Mouse (Mus musculus) C2C12 (cell line): Measurements from ENCODE around the gene Tefm. TPM values are rescaled to one million over a fixed set of nuclear protein-coding genes. Genes with fewer than 3 reads are reported as not detected.
"Not testable (repeated sequence)": the region's sequence is repeated elsewhere in the genome, so short reads cannot be mapped to it uniquely, and the experiment has no call there.

ENCODE experiments used
- H3K27me3 ChIP-seq: one replicate; pipeline ENCODE4 v1.6.1; 2011; ENCODE audit not compliant: control insufficient read depth, insufficient read depth, insufficient read length
- H3K36me3 ChIP-seq: one replicate; pipeline ENCODE4 v1.6.1; 2011; ENCODE audit not compliant: control insufficient read depth, insufficient read depth
- H3K4me3 ChIP-seq: one replicate; pipeline ENCODE4 v1.5.1; 2011; ENCODE audit warnings: mild to moderate bottlenecking, control low read depth; ENCODE audit not compliant: poor library complexity, insufficient read depth, severe bottlenecking
- H3K79me2 ChIP-seq: one replicate; pipeline ENCODE4 v1.6.1; 2011; ENCODE audit not compliant: control insufficient read depth, insufficient read depth
- H3K79me3 ChIP-seq: one replicate; pipeline ENCODE4 v1.6.1; 2011; ENCODE audit warnings: low read depth, control low read depth
- H3ac ChIP-seq: one replicate; pipeline ENCODE3; 2011; ENCODE audit warnings: low read depth; ENCODE audit not compliant: control insufficient read depth, insufficient read length
- CEBPB ChIP-seq: IDR thresholded peaks from one replicate; pipeline ENCODE4 v1.6.1; 2011; ENCODE audit warnings: low read depth, mild to moderate bottlenecking, control low read depth, moderate library complexity
- CTCF ChIP-seq: IDR thresholded peaks from one replicate; pipeline ENCODE4 v1.5.1; 2011; ENCODE audit not compliant: control insufficient read depth, insufficient read depth, insufficient read length
- FOSL1 ChIP-seq: IDR thresholded peaks from one replicate; pipeline ENCODE4 v1.8.0; 2011; ENCODE audit warnings: mild to moderate bottlenecking, low read length; ENCODE audit not compliant: poor library complexity, insufficient read depth, severe bottlenecking
- MAX ChIP-seq: IDR thresholded peaks from one replicate; pipeline ENCODE4 v1.6.1; 2011; ENCODE audit warnings: mild to moderate bottlenecking, control low read depth
- MYOD1 ChIP-seq: IDR thresholded peaks from one replicate; pipeline ENCODE4 v1.6.1; 2011; ENCODE audit warnings: low read depth; ENCODE audit not compliant: control insufficient read depth, insufficient read length
- MYOG ChIP-seq: IDR thresholded peaks from one replicate; pipeline ENCODE4 v1.6.1; 2011; ENCODE audit not compliant: control insufficient read depth, insufficient read length; ENCODE audit errors: extremely low read depth
- USF1 ChIP-seq: IDR thresholded peaks from one replicate; pipeline ENCODE4 v1.6.1; 2011; ENCODE audit warnings: low read depth, mild to moderate bottlenecking, control low read depth, moderate library complexity
- polyA plus RNA-seq: library from polyadenylated mRNA; unstranded; fragments of >200 nt; fragmentation: generic; extraction: Trizol; gene quantifications from one replicate; pipeline ENCODE4 v1.2.1, GENCODE M21; 2012; ENCODE audit warnings: missing spikeins

Tefm gene
- polyA plus RNA-seq, 1 experiment = 11.5 TPM

DNA sequence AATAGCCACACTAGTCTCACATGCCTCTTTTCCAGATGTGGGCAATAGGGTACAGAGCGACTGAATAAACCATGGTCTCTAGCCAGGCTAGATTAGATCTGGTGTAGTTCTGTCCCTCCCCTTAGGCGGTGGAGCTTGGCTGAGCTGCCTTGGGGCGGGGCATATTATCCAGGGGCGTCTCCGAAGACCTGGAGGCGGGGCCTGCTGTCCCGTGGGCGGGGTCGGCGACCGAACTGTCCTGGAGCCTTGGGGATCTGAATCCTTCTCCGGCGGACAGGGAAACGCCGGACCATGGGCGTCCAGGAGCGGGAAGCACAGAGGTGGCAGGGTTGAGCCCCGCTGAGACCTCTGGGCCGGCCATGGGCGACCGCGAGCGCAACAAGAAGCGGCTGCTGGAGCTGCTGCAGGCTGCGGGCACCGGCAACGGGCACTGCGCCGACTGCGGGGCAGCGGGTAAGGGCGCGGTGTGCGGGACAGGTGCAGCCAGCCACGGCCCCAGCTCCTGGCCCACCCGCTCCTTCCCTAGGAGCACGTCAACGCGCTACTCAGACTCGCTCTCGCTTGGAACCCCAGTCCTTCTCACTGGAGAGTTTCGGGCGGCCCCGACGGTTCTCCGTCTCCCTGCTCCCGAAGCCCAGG is 12.0 kb upstream of the Tefm start, which contains the start of gene Adap2:
Gene Adap2, plus strand, starts transcription at position 249 of the 639 bp plus-strand sequence.
- Histone ChIP-seq H3K27me3 (no peaks in the 10 kb centered on the region), H3ac (no peak within 1 kb of the TSS), H3K36me3 (no peaks in the 10 kb centered on the region), H3K4me3 (no peak within 1 kb of the TSS), H3K79me2 (no peaks in the 10 kb centered on the region), H3K79me3 (no peaks in the 10 kb centered on the region)
- TF ChIP-seq MAX = no peak
- no peak for TF ChIP-seq MYOG
- no peak for TF ChIP-seq USF1
- TF ChIP-seq CEBPB = no peak
- TF ChIP-seq MYOD1 = no peak
- TF ChIP-seq CTCF = no peak
- TF ChIP-seq FOSL1 = no peak

DNA sequence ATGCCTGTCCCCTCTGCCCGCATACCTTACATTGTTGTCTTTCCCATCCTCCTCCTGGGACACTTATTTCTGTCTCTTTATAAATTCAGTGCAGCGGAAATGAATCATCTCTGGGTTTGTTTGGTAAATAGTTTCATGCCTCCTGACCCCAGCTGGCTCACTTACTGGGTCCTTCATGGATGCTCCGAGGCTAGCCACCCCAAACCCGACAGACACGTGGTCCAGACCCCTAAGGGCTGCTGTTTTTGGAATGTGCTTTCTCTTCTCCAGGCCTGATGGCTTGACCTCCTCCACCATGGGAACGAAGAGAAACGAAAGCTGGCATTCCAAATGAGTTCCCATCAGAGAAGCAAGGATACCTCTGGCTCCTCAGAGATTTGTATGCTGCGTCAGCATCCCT is 10.4 kb upstream of the Tefm start:
- H3K27me3 ChIP-seq = no peaks in the 10 kb centered on the region
- peak; percentile 25 for TF ChIP-seq USF1
- no peak for TF ChIP-seq MAX
- H3K79me2 ChIP-seq = no peaks in the 10 kb centered on the region
- H3K4me3 ChIP-seq = no peak overlapping the region
- H3ac ChIP-seq = no peak overlapping the region
- no peaks in the 10 kb centered on the region for H3K79me3 ChIP-seq
- H3K36me3 ChIP-seq = no peaks in the 10 kb centered on the region

DNA sequence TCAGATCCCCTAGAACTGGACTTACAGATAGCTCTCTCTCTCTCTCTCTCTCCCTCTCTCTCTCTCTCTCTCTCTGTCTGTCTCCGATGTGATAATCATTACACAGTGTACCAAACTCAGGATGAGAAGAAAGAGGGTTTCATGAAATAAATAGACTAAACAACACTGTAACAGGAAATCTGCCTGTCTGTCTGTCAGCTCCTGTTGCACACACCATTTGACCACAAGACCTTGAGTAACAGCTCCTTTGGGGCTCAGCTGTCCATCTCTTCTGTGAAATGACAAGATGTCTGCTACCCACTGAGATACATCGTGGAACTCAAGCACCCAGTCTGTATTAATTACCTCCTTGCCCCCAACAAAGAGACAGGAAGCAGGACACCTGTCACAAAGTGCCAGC is 9.6 kb upstream of the Tefm start:
- Histone ChIP-seq H3K27me3 (no peaks in the 10 kb centered on the region), H3K36me3 (no peaks in the 10 kb centered on the region), H3K79me2 (no peaks in the 10 kb centered on the region), H3K79me3 (no peaks in the 10 kb centered on the region), H3K4me3 (no peak overlapping the region), H3ac (no peak overlapping the region)
- TF ChIP-seq MYOD1 = no peak
- TF ChIP-seq MYOG = no peak
- TF ChIP-seq CTCF = no peak
- no peak for TF ChIP-seq USF1
- no peak for TF ChIP-seq MAX
- TF ChIP-seq FOSL1 = no peak
- TF ChIP-seq CEBPB = no peak

DNA sequence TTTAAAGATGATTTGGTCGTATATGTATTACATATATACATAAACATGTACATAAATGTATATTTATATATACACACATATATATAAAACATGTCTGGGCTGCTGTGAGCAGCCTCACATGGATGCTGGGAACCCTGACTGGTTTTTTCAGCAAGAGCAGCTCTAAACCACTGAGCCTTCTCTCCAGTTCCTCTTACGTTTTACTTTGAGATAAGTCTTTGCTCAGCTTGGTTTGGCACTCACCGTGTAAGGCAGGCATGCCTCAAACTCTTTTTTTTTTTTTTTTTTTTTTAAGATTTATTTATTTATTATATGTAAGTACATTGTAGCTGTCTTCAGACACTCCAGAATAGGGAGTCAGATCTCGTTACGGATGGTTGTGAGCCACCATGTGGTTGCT is 8.6 kb upstream of the Tefm start:
- Histone ChIP-seq H3K36me3 (no peaks in the 10 kb centered on the region), H3K4me3 (no peak overlapping the region), H3K27me3 (no peaks in the 10 kb centered on the region), H3ac (no peak overlapping the region), H3K79me3 (no peaks in the 10 kb centered on the region), H3K79me2 (no peaks in the 10 kb centered on the region)
- TF ChIP-seq CTCF = no peak
- TF ChIP-seq MAX = no peak
- no peak for TF ChIP-seq USF1
- TF ChIP-seq MYOD1 = no peak
- no peak for TF ChIP-seq CEBPB
- TF ChIP-seq FOSL1 = no peak
- TF ChIP-seq MYOG = no peak

GRCm38 (mm10) chr11:80149412-80150023 is 7.5 kb upstream of the Tefm start:
- Histone ChIP-seq H3ac (no peak overlapping the region), H3K79me3 (no peaks in the 10 kb centered on the region), H3K36me3 (no peaks in the 10 kb centered on the region), H3K27me3 (no peaks in the 10 kb centered on the region), H3K79me2 (no peaks in the 10 kb centered on the region), H3K4me3 (no peak overlapping the region)
- TF ChIP-seq USF1 = no peak
- TF ChIP-seq CEBPB = no peak
- no peak for TF ChIP-seq CTCF
- TF ChIP-seq FOSL1 = no peak
- no peak for TF ChIP-seq MAX
- TF ChIP-seq MYOD1 = no peak
- no peak for TF ChIP-seq MYOG

GRCm38 (mm10) chr11:80148974-80149373 is 7.0 kb upstream of the Tefm start:
- H3K79me3 ChIP-seq, H3K79me2 ChIP-seq, H3K27me3 ChIP-seq, H3K36me3 ChIP-seq, H3ac ChIP-seq, H3K4me3 ChIP-seq: not testable (repeated sequence)
